Mouse (Mus musculus) urinary bladder, adult 2 months (tissue): Measurements from ENCODE around the gene Plekhm1. TPM values are rescaled to one million over a fixed set of nuclear protein-coding genes. Genes with fewer than 3 reads are reported as not detected.
"Not testable (repeated sequence)": the region's sequence is repeated elsewhere in the genome, so short reads cannot be mapped to it uniquely, and the experiment has no call there.

Source experiments
- DNase-seq: peaks from one replicate; pipeline ENCODE4 v3.0.0; 2022; ENCODE audit warnings: low spot score
- polyA plus RNA-seq: library from polyadenylated mRNA; depleted of rRNA; stranded (reverse); fragments of >200 nt; gene quantifications from 2 replicates; pipeline ENCODE4 v1.2.3, GENCODE M21; 2012; rRNA removed

Gene Plekhm1
- 15.7 and 16.6 TPM in 2 replicates for polyA plus RNA-seq

DNA sequence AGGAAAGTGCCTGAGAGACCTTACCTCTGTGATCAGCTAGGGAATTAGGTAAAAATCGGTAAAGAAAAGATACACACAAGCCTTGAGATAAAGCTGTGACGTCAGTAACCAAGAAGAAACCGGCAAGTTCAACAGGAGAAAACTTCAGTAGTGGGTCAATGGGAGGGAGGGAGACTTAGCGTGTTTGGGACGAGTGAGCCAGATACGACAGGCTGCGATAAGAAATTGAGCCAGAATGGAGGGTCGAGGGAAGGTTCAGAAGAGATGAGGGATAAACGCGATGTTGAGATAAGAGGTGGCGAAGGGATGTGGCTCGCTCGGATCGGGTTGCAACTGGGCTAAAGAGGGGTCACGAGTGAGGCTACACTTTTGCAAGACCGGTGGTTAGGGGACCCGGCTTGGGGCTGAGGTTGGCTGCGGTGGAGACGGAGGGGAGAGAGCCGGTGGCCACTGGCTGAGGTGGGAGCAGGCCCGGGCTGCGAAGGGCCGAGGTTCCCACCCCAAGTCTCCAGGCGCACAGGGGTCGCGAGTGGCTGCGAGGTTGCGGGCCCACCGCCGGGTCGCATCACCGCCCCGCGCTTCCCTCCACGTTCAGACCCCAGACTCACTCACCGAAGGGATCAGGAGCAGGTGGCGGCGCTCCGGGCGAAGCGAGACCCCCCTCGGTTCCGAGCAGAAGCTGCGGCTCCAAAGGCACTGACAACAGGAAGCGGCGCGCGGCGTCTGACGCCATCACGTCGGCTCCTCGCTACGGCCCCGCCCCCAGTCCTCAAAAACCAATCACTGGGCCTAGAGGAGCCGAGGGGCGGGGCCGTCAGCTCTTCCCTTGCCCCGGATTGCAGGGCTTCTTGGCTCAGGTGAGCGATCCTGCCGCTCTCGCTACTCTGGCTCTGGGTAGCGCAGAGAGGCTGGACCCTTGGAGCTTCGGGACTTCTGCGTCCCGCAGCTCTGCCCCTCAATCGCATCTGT is at the start of gene Plekhm1:
TSS of gene Plekhm1 (minus strand) at position 707 of the 969 bp plus-strand sequence.
- DNase-seq = peak; percentile 85

DNA sequence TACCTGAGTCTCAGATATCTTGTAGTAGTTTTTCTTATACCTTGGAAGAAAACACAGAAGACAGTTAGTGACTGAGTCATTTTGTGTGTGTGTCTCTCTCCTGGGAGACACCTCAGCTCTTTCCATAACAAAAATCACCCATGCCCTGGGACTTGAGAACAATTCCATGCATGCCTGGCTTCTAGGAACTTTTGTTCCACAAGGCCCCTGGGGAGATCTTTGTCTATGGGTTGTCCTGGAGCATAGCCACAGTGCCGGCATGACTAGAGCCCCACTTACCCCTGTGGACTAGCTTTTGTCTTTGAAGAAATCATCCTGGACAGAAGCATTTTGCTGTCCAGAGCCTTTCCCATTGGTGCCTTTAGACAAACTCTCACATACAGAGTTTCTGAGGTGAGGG is 38.6 kb upstream of the Plekhm1 start:
- DNase-seq = not testable (repeated sequence)

DNA sequence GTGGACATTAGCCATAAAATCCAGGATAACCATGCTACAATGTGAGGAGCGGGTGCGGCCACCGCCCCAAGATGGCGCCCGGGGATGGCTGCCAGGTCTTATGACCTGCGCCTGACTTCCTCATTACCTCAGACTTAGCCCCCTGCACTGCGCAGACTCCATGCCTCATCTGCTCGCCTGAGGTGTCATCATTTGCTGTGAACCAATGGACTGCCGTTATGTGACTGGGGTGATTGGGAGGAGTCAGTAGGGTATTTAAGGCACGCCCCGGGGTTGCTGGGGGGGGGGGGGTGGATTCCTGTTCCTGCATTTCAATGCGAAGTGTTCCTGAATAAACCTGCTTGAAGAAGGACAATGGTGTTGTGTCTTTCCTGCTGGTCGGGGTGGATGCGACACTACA is 37.2 kb upstream of the Plekhm1 start:
- DNase-seq = not testable (repeated sequence)

DNA sequence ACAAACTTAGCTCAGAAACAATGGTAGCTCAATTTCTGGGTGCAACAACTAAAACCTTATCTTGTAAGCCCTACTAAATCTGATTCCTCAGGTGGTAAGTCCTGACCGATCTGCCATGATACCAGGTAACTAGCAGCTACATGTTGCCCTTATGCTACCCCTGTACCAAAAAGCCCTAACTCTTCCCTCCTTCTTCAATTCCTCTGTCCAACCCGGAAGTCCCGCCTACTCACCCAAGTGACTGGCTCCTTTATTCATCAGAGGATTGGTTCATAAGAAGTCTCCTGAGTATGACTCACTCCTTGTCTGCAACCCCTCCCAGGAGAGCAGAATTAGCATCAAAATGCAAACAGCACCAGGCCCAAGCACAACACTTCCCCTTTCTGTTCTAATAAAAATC is 31.2 kb upstream of the Plekhm1 start:
- DNase-seq = no peak

DNA sequence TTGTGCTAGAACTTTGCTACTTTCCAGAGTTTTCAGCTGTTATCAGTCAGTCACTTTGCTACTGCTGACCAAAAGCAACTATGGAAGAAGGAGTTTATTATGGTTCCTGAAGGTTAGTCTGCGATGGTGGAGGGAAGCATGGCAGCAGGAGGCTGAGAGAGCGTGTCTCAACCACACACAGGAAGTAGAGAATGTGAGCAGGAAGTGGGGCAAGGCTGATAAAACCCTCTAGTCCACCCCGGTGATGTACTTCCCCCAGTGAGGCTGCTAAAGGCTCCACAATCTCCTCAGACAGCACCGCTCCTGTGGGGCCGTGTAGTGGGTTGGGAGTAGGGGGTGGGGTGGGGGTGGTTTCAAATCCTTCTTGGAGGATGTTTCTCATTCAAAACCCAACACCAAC is 23.8 kb upstream of the Plekhm1 start:
- no peak for DNase-seq

GRCm38 (mm10) chr11:103425031-103425430 is 12.5 kb upstream of the Plekhm1 start:
- DNase-seq = no peak

- DNase-seq = no peak
Measured at GRCm38 (mm10) chr11:103419667-103420066, 7.2 kb upstream of the Plekhm1 start.

DNA sequence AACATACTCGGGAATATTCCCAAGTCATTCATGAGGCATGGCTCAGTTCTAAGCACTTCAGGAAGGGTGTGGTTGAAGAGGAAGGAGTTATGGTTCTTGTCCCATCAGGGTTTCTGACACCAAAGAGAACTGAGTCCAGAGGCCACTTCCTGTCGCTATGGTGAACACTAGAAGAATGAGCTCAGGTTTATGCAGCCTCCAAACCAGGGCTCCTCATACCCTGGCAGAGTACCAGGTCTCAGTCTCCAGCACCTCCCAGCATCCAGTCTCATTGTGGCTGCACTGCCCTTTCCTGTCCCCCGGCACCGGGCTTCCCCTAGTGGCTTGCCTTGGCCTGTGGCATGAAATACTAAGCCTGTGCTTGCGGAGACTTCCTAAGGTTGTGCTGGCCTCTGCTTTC is 6.7 kb upstream of the Plekhm1 start:
- DNase-seq = no peak

DNA sequence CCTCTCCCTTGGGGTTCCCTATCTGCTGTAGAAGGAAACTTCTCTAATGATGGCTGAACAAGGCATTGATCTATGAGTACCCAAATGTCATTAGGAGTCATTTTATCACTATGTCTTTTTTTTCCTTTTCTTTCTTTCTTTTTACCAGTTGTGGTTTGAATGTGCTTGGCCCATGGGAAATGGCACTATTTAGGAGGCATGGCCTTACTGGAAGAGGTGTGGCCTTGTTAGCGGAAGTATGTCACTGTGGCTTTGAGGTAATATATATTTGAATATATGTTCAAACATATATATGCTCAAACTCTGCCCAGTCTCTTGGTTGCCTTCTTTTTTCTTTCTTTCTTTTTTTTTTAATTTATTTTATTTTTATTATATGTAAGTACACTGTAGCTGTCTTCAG is 1.0 kb upstream of the Plekhm1 start:
- DNase-seq = no peak

GRCm38 (mm10) chr11:103412950-103413423 is 500 bp upstream of the Plekhm1 start:
- DNase-seq = no peak

GRCm38 (mm10) chr11:103411301-103411700 is 1.2 kb downstream of the Plekhm1 start:
- no peak for DNase-seq

DNA sequence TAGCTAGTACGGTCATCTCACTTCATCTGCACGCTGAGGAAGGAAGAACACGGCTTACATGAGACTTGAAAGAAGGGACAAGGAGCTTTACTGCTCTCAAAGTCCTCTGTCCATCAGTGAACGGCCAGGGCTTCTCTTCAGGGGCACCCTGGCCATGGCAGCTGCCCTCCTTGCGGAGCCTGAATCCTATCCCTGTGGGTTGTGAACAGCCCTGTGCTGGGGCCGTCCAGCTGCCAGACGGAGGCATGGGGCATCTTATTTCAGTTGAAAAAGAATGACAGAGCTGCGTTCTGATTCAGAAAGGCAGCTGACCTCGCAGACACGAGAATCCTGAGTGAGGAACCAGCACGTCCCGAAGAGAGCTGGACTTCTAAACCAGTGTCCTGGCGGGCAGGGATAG is 3.6 kb downstream of the Plekhm1 start:
- no peak for DNase-seq

DNA sequence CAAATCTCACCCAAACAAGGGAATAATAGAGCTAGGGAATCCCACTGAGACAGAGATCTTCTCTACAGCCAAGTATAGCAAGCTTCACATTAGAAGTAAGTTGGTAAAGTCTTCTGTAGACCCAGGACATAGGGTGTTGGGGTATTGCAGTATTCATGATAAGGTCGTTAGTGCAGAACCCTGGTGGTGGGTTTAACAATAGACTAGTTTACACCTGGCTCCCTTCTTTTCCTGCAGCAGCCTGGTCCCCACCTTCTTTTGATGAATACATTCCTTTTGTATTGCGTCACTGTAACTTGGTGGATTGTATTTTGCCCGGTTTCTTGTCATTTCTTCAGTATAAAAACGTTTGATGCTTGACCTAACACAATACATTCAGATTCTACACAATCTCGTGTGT is 5.4 kb downstream of the Plekhm1 start:
- DNase-seq = not testable (repeated sequence)

DNA sequence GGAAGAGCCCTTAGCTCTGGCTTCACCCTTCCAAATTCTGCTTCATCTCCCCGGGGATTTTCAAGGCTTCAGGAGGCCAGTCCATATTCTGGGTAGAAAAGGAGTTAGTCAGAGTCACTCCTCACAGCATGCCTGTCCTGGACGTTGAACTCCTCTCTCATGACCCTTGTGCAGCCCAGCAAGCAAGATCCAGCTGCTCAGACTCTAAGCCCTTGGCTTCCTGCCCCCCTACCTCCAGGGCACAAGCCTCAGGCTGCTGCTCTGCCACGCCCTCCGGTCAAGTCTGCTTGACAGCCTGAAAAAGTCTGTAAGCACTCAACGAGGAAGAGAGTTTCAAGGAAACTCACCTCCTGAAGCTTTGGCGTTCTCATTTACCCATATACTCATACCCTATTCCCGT is 5.9 kb downstream of the Plekhm1 start:
- no peak for DNase-seq

DNA sequence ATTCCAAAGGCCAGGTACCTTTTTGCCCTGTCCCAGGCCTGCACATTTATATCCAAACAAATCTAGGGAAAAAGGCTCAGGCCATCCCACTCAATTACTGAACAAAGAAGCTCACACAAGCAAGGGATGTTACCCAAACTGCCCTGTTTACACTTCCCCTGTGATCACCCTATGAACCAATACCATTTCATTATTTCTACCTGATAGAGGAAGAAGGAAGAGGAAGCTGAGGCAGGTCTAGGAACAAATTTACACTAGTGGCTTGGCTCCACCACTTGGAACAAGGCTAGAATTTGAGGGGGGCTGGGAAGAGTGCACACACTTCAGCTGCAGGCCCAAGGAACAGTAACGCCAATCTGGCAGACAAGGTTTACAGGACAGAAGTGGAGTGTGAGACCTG is 6.7 kb downstream of the Plekhm1 start:
- DNase-seq = no peak

- no peak for DNase-seq
Measured at GRCm38 (mm10) chr11:103404618-103405017, 7.9 kb downstream of the Plekhm1 start.

DNA sequence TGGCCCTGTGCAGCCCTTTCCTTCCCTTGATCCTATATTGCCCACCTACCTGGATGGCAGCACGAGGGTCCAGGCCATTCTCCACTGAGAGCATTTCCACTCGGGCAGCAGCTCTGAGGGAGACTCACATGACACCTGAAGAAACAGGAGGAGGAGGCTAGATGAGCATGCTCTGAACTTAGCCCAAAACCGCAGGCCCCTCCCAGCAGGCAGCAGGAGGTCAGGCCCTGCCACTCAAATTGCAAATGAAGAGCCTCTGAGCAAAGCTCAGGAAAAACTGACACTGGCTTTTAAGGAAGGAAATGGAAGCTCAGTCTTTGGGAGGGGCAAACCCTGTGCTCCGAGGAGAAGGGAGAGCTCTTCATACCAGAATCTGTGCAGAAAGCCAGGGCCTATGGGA is 8.7 kb downstream of the Plekhm1 start:
- no peak for DNase-seq

DNA sequence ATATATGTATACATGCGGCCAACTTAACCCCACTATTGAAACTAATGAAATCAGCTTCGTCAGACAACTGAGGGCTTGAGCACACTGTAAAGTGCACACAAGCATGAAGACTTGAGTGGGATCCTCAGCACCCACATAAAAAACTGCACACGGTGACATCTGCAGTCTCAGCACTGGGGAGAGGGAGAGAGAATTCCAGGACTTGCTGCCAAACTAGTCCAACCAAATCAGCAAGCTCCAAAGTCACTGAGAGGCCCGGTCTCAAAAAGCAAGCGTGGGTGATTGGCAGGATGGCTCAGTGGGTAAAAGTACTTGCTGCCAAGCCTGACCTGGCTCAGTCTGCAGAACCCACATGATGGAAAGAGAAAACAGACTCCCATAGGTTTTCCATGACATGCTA is 9.7 kb downstream of the Plekhm1 start:
- no peak for DNase-seq

DNA sequence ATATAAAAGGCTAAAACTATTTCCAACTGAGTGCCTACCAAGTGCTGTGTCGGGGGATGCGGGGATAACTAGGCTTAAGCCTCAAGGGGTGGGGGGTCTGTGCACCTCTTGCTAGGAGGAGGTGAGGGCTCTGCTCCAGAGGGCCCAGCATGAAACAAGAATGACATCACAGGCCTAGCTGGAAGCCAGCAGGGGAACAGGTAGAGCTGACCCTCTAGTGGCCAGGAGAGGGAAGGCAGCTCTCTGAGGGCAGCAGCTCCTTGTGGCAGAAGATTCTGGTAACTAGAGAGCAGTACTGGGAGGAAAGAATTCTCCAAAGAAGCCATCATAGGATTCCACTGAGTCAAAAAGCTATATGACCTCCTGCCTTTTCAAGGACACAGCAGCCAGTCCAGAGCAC is 10.3 kb downstream of the Plekhm1 start:
- no peak for DNase-seq

DNA sequence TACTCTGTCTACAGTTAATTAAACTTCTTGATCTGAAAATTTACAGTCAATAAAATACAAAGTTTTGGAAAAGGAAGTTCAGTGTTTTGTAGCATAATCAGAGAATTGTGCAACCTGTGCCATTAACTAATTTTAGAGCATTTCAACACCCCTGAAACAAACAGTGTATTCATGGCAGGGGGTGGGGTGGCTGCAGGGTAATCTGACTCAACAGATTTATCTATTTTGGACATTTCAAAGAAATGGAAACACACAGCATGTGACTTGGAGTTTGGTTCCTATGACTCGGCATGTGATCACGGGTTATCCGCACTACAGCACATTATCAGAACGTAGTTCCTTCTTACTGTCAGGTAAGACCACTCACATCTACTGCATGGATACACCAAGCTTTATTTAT is 12.5 kb downstream of the Plekhm1 start:
- no peak for DNase-seq

- DNase-seq = no peak
Measured at GRCm38 (mm10) chr11:103399050-103399449, 13.4 kb downstream of the Plekhm1 start.

DNA sequence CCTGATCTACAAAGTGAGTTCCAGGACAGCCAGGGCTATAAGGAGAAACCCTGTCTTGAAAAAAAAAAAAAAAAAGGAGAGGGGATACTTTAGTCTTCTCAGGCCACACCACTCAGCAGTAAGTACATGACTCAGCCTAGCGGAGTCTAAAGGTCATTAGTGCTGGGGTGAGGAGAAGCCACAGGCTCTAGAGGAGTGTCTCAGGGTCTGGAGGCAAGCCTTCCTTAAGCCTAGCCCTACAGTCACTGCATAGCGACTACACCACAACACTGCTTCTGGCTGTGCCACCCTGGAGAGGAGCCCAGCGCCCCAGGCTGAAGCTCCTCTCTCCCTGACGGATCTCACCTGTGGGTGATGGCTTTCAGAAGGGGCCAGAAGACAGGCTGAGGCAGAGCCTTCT is 15.8 kb downstream of the Plekhm1 start:
- no peak for DNase-seq

DNA sequence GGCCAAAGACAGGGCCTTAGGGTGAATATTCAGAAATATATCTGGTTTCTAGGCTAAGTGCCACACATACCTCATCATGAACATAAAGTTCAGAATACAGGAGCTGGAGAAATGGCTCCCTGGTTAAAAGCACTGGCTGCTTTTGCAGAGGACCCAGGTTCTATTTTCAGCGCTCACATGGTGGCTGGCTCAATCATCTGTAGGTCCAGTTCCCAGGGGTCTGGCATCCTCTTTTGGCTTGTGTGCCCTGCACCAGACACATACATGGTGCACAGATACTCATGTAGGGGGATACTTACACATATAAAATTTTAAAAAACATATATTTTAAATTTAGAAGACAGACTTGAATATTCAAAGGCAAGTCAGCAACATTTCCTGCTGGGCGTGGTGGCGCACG is 16.3 kb downstream of the Plekhm1 start:
- DNase-seq = no peak

DNA sequence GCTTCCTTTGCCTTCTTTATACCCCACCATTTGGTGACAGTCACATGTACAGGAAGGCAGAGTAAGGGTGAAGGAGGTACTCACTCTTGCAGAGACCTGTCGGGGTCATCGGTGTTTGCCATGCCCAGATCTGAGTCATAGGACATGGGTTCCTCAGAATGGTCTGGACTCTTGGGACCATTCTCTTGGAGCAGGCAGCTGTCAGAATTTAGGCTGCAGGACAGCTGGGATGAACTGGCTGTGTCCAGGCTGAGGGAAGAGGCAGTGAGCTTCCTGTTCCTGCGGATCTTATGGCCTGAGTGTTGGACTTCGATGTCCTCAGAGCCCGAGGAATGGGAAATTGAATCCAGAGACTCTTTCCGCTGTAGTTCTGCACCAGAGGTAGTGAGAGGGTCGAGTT is 17.9 kb downstream of the Plekhm1 start:
- no peak for DNase-seq
